Mouse (Mus musculus) right cerebral cortex, postnatal 36 days (tissue): Measurements from ENCODE around the gene 1700029H14Rik.

ENCODE experiments used
- DNase-seq, 2 experiments: peaks; one replicate each; pipeline ENCODE4 v3.0.0; 2022; ENCODE audit warnings: low spot score in 2 of 2, mixed read lengths in 1 of 2

1700029H14Rik gene

DNA sequence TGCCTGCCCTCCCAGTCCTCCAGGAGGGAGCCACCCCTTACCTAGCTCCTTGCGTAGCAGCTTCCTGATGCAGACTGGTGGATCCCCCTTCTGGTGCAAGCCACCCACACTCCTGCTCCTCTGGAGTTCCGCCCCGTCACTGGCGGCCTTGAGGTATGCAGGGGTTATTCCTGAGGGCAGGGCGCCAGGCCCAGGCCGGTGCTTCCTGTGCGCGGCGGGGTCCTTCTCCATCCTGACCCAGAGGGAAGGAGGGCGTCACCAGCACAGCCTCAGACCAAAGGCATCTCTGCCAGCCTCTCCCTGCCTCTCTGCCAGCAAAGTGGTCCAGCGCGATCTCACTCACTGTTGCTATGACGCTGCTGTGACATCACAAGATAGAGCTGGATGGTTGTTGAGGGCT lies at the start of gene 1700029H14Rik:
1700029H14Rik (minus strand) TSS at position 344 of the 400 bp plus-strand sequence.
- no peak for DNase-seq

DNA sequence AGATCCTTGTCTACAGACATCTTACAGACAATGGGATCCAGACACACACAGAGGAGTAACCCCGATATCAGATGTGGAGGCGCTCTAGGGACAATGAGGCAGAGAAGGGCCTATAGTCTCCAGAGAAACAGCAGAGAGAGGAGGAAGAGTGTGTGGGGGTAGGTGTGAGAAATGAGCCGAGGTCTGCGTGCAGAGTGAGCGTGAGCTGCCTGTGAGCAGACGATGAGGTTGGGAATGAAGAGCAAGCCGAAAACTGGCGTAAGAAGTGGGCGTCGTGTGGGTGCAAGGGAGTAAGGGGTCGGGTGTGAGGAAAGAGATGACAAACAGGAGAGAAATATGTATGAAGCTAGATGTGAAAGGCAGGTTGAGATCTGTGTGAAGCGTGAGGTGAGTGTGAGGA lies 49.4 kb upstream of the 1700029H14Rik start:
- peak in 1 of 2 experiments; percentile 62 for DNase-seq

DNA sequence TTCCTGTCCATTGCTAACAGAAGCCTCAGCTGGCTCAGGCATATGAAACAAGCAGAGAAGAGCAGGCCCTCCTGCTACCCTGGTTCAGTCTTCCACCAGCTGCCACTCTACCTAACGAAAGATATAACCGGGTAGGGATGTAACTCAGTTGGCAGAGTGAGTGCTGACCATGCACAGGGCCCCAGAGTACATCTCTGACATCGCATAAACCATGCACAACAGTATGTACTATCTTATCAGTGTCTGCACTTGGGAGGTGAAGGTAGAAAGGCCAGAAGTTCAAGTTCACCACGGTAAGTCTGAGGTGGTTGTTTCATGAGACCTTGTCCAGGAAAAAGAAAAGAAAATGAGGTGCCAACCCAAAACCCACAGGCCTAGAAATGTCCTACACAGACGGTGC lies 47.7 kb upstream of the 1700029H14Rik start:
- no peak for DNase-seq

DNA sequence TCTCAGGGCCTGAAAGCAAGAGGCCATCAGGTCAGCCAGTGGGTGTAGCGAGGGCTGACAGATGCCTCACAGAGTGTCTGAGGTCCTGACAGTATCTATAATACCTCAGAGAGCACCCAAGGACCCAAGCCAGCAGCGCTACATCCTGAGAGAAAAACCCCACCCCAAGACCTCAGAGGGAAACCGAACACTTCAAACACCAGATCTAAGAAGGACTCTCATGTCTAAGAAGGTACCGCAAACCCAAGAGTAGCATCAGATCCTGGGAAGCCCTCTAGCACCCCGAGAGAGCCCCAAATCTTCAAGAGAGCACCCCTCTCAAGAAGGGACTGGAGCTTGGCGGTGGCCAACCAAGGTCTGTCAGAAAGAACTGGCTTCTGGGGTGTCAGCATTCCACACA lies 46.7 kb upstream of the 1700029H14Rik start:
- DNase-seq = no peak

DNA sequence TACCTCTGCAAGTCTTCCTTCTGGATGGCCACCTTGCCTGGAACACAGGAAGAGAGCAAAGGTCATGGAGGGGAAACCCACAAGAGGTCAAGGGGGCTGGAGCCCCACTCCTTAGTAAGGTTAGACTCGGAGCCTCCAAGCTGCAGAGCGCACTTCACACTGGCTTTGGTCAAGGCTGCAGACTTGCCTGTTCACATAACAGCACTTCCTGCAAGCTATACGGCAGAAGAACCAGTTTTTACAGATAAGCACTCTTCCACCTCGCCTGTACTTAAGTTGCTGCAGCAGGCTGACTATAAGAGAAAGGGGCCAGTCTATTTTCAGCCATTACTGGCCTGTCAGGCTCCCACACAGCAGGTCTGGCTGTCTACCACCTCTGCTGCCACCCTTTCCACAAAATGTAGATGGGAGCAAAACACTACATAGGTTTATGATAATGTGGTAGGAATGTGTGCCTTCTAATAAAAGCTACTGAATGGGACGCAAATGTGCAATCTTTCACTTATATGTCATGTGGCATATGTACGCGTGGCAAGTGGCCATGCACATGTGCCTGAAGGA lies 43.7 kb upstream of the 1700029H14Rik start:
- no peak for DNase-seq

DNA sequence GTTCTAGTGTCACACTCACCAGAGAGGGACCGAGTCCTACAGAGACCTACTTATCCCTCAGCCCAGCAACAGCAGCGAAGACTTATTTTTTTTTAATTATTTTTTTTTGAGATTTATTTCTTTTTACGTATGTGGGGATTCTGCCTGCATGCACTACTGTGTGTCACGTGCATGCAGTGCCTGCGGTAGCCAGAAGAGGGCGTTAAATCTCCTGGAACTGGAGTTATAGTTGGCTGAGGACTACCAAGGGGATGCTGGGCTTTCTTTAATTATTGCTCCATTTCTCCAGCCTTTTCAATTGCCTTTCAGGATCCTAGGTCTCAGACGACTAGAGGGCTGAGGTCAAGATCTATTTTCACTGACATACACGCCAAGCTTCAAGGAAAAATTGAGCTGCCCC lies 40.4 kb upstream of the 1700029H14Rik start:
- no peak for DNase-seq

DNA sequence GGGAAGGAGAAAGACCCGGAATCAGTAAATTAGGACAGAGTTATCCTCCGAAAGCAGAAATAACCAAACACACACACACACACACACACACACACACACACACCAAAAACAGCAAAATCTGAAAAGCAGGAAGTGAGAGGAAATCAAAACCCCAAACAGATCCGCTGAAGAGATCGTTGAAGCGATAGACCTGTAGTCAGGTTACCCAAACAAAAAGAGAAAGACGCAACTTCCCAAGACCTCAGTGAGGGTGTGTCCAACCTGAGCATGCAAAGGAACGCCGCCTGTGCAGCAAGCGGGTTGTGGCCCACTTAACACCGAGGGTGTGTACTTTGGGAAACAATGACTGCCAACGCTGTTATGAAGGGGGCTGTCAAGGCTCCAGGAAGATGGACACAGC lies 38.9 kb upstream of the 1700029H14Rik start:
- DNase-seq = no peak

DNA sequence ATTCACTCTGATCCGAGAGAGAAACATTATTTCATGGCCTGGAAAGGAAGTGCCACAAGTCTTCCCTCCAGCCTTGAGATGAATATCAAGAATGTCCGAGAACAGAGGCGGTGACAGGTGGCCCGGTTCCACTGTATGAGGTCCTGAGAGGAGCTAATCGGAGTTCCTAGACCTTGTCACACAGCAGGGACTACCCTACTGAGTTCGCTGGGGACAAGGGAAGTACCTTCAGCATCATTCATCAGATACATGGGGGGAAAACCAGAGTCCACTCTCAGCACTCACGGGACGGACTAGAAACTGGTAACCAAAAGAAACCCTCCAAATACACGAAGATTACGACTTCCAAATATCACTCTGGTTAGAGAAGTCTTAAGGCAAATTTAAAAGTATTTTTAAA lies 38.5 kb upstream of the 1700029H14Rik start:
- no peak for DNase-seq

DNA sequence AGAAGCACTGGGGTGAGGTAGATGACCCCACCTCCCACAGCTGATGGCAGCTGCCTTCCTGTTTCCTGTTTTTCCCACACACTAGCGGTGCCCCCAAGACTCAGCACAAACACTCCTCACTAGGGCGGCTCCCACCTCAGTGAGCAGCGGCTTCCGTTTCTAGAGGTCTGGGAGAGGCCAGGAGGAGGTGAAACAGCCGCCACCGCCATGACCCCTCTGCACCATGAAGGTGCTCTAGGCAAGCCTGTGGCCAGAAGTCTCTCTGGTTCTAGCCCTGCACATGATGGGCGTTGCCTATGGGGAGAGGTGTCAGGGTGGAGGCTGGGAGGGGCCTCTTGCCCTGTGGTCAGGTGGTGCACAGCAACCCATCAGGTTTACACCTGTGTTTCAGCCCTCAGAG lies 37.9 kb upstream of the 1700029H14Rik start:
- DNase-seq = no peak

DNA sequence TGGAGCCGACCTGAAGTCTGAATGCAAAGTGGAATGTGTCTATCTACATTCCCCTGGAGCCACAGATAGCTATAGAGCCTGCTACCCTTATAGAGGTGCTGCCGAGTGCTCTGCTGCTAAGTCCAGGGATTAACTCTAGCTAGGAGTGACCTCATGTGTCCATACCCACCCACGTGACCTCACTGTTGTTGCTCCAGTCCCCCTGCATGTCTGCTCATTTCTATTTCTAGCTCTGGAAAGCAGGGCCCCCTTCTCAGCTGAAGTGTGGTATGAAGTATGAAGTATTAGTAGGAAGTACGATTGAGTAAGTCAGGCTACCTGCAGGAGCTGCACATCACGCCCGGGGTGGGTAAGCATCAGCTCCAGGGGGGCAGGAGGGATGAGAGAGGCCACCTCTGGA lies 35.5 kb upstream of the 1700029H14Rik start:
- DNase-seq = no peak

DNA sequence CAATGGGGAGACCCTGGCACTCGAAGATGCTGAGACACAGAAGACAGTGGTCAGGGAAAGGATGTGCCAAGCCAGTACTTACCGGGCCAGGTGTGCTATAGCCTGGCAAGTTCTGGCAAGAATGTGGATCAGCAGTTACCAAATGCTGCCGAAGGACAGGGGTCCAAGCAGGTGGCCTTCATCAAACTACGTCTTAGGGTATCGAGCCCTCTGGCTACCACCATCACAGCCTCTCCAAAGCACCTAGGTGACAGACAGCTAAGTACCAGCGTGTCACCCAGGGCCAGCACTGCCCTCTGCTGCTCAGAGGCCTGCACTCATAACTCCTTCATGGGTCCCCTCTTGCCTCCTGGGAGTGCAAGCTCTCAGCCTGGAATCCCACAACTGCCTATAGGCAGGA lies 33.6 kb upstream of the 1700029H14Rik start:
- DNase-seq = no peak

DNA sequence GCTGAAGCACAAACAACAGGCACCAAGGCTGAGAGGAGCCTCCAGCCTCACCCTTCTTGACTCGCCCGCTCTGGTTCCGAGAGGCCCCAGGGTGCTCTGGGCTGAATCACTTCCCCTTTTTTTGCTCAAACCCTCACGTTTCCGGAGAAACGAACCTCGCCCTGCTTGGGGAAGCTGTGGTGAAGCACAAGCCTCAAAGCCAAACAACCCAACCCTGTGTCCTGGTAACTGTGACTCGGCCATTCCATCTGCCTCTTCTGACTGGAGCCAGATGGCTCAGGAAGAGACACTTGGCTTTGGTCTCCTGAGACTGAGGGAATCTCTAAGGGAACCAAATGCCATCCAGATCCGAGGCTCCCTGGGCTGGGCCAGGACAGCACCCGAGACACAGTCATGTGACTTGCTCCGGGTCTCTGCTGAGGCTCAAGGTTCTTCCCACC lies 32.6 kb upstream of the 1700029H14Rik start:
- no peak for DNase-seq

DNA sequence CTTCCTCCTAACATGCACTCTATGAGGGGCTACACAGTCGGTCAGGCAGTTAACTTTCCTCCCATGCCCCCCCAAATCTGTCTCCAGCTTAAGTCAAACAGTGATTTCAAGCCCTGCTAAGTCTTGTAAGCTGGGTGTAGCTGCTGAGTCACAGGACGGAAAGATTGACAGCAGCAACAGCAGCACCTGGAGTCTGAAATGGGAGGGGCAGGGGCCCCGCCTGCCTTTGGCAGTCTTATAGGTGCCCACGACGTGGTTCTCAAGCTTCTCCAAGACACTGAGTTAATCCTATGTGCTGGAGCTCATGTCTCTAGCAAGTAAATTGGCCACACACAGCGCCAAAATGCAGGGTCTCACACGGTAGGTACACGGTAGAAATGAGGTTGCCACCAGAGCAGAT lies 31.1 kb upstream of the 1700029H14Rik start:
- DNase-seq = no peak

DNA sequence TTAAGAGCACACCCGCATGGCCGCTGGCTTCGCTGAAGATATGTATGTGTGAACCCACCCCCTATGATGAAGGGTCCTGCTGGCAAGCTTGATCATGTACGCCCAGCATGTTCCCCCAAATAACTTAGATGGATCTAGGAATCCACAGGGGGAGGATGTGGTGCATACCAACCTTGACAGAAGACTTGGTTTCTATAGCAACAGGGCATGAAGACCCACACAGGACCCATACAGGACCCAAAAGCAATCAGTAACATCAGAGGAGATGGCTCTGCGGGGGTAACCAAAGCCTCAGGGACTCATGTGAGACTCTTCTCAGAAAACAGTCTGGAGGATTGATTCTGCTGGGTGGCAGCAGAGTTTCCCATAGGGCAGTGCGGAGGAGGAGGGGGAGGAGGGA lies 29.0 kb upstream of the 1700029H14Rik start:
- no peak for DNase-seq

DNA sequence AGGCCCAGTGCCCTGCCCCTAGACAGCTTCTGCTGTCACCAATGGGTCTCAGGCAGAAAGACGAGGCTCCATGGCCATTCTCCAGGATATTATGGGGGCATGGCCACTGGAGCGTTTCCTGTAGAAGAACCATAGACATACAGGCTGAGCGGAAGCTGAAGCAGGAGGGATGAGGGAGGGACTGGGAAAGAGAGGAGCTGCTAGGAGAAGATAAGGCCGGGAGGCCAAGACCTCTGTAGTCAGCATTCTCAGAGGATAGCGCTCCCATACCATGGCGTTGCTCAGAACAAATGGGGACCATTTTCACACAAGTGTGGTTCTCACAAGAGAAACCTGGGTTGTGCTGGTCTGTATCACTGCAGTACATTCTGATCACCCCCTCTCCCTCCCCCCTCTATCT lies 26.8 kb upstream of the 1700029H14Rik start:
- DNase-seq = no peak

DNA sequence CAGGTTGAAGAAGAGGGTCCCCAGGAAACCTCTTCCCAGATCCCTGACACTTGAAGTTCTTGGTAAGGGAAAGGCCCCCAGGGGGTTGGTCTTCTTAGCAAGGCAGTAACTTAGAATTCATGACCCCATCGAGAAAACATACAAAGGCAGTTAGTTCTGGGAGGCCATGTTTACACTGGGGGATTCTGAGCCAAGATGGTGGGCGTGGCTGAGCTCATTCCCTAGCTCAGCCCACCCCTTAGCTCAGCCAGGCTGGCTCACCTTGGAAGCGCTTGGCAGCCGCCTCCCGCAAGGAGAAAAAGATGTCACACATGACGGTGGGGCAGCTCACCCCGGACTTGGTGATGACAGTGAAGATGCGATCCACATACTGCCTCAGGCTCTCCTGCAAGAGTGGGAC lies 22.4 kb upstream of the 1700029H14Rik start:
- no peak for DNase-seq

DNA sequence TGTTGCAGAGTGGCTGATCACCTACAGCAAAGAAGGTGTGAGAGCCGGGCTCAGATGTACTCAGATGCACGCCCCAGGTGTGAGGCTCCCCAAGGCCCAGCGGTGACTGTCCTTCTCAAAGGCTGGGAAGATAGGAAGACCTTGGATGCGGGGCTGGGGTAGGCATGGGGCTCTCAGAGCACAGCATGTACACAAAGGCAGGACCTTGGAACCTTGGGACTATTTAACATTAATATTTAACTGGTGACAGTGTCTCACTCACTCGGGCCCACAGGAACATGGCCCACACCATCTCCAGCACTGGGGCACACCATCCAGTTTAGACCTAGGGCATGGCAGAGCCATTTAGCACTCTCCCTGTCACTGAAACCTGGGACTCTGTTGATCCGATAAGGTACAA lies 15.6 kb upstream of the 1700029H14Rik start:
- no peak for DNase-seq

DNA sequence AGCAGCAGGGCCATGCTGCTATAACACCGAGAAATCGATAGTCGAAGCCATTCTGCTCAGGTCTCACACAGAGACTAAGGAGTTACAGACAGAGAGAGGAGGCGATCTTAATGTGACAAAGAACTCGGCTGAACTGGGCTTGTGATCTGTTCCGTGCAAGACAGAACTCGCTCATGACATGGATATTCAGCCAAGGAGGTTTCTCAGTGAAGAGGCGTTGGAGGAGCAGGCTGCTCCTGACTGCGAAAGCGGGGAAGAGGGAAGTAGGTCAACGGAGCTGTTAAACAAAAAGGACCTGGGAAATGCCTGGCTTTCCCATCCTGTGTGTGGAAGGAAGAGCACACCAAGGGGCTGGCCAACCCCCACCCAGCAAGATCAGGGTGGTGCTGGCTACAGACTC lies 9.7 kb upstream of the 1700029H14Rik start:
- peak in 1 of 2 experiments; percentile 47 for DNase-seq

DNA sequence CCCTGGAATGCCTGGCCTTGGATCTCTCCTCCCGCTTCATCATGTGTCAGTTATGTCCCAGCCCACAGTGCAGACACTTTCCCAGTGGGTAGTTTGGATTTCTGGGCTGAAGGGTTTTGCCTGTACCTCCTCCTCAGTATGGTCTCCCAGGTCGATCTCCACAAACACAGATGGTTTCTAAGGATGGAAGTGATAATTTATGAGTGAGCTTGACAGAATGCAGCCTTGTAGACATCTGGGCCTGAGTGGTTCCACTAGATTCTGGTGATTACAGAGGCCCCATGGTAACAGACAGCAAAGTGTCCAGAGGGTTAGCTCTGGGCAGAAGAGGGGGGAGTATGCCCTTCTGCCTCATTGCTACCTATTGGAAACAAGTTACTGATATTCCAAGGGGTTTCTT lies 4.7 kb downstream of the 1700029H14Rik start:
- DNase-seq = no peak

DNA sequence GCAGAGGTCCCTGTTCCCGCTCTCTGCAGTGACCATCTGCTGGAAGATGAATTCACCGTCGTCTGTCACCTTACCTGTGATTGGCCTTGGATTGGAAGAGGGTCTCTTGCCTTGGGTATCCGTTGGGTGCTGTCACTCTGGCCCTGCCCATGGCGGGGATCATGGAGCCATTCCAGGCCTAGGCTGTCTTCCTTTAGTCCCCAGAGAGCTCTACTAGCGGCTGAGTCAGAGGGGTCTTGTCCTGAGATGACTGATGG lies 10.8 kb downstream of the 1700029H14Rik start:
- DNase-seq = no peak

DNA sequence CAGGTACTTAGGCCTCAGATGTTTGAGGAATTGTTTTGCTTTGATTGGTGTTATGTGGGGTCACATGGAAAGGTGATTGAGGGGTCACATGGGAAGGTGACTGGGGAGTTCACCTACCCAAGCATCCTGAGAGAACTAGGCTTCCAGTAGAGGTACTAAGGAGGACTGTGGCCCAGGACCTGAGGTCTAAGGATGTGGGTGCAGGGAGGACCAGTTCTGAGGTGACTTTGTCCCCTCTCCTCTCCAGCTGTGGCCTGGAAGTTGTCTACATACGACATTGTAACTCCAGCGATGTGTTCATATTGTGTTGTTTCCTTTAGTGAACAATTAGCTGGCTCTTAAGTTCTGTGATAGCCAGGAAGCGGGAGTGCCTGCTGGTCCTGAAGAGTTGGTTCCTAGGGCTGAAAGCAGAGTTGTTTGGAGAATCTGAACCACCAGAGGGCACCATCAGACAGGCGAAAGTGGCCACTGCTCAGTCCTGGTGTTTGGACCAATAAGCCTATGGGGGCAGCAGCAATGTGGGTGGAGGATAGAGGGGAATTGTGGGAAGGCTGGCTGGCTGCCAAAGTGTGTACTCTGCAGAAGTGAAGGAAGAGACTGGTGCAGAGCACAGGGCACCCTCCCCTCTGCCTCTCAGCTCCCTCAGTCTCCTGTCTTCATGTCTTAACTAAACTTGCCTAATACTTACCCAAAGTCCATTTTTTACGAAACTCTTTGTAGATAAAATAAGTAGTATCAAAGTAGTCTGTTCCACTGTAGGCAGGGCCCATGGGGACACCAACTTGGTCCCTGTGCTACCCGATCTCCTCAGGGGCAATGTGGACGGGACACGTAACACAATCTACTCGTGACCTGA lies 11.3 kb downstream of the 1700029H14Rik start:
- DNase-seq = peak; percentile 93 to 96

DNA sequence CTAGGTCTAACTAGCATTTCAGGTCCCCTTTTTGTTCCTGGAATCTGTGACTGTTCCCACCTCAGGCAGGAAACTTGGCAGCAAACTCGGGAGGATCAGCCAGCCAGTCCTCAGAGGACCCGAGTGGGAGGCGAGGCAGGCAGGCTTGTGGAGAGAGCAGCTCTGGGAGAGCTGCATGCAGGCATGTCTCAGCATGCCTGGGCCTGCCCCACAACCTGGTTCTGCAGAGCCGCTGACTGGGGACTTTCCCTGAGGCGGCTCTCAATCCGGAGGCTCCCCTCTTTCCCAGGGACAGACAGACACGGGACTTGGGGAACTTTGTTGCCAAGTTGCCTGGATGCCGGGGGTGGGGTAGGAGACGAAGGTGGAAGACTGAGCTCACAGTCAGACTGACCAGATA lies 13.4 kb downstream of the 1700029H14Rik start:
- DNase-seq = peak; percentile 49 to 56

DNA sequence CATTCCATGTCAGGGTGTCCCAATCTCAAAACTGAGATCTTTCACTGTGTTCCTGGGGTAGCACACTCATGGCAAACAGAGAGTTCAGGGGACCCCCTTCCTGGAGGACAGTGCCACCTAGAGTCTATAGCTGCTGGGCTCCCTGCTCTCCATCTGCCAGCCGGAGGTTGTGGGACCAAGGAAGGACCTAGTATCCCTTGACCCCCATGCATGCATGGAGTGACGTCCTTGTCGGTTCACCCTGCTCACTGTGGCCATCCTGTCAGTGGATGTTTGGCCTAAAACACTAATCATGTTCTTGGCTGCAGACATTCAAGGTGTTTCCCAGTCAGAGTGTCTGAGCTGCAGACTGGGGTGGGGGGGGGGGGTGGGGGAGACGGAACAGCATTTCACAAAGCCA lies 14.0 kb downstream of the 1700029H14Rik start:
- no peak for DNase-seq

DNA sequence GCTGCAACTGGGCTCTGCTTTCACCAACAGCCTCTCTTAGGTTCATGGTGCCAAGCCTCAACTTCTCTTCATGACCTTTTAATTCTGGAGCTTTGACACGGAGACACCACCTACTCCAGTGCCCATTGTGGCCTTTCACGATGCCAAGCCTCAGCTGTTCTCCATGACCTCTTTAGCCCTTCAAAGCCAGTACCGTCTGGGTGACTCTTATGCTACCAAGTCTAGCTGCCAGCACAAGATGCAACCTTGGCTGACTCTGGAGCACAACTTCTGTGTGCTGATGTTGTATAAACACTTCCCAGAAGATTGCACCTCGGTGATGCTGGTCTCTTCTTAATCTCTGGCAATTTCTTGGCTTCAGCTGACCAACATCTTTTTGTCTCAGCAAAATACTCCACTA lies 15.8 kb downstream of the 1700029H14Rik start:
- DNase-seq = no peak
